Mouse (Mus musculus): Measurements from ENCODE around the gene Gm21981. TPM values are rescaled to one million over a fixed set of nuclear protein-coding genes. Genes with fewer than 3 reads are reported as not detected.

Gene Gm21981
- total and polyA plus RNA-seq, 2 experiments from 2014 or later: 0.22 TPM; not detected in 1

DNA sequence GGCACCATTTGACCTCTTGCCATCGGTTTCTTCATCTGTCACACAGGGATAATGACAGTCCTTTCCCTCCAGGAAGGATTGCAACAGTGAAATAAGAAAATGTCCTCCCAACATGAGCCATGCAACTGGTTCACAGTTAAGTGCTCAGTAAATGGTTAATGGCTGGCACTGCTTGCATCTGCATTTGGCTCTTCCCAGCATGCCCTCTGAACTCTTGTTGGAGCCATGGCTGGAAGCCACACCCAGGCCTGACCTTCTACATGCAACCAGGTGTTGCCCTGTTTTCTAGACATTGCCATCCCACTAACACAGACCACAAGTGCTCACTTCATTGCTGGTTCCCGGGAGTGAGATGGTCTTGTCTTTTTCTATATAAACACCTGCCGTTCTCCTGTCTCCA is 13.7 kb upstream of the Gm21981 start:
- Histone ChIP-seq H3K4me3 (ENCODE audit: low read depth, low read length) (no peak overlapping the region), H3K27ac (ENCODE audit: low read depth) (no peak overlapping the region), H3K27me3 (ENCODE audit: control insufficient read depth, insufficient read depth, low read length) (no peaks in the 10 kb centered on the region), H3K4me1 (ENCODE audit: control insufficient read depth, insufficient read depth) (no peaks in the 10 kb centered on the region), H3K9ac (replicated peaks; ENCODE audit: low read depth, low read length) (no peak overlapping the region), H3K9me3 (replicated peaks; ENCODE audit: control insufficient read depth, low read length) (no peaks in the 10 kb centered on the region), H3K4me2 (ENCODE audit: low read depth, low read length) (no peak overlapping the region), H3K36me3 (replicated peaks; ENCODE audit: control insufficient read depth, insufficient read depth, low read length) (peaks cover 7% of the 10 kb centered on the region; the same call in 1 of the 2 replicates)
- TF ChIP-seq CTCF (IDR thresholded peaks at IDR 0.05; ENCODE audit: low read depth) (no peak), EP300 (IDR thresholded peaks at IDR 0.05; ENCODE audit: low read depth) (no peak)
- DNase-seq (ENCODE audit: low spot score) (no peak), ATAC-seq (ENCODE audit: insufficient read depth, low read depth) (no peak)
- WGBS: 78% methylated on average over 3 of the region's 3 CpGs

- Histone ChIP-seq H3K9me3 (replicated peaks; ENCODE audit: control insufficient read depth, low read length) (no peaks in the 10 kb centered on the region), H3K4me2 (ENCODE audit: low read depth, low read length) (no peak overlapping the region), H3K27ac (ENCODE audit: low read depth) (no peak overlapping the region), H3K4me3 (ENCODE audit: low read depth, low read length) (no peak overlapping the region), H3K27me3 (ENCODE audit: control insufficient read depth, insufficient read depth, low read length) (no peaks in the 10 kb centered on the region), H3K4me1 (ENCODE audit: control insufficient read depth, insufficient read depth) (no peaks in the 10 kb centered on the region), H3K36me3 (replicated peaks; ENCODE audit: control insufficient read depth, insufficient read depth, low read length) (peaks cover 19% of the 10 kb centered on the region; the same call in 1 of the 2 replicates), H3K9ac (replicated peaks; ENCODE audit: low read depth, low read length) (no peak overlapping the region)
- ATAC-seq (ENCODE audit: insufficient read depth, low read depth) (0 out of 2 replicates have a peak, but pooled peaks have one; percentile 15), DNase-seq (ENCODE audit: low spot score) (peak; percentile 27)
- 60% methylated on average over 1 of the region's 1 CpGs for WGBS
- TF ChIP-seq EP300 (IDR thresholded peaks at IDR 0.05; ENCODE audit: low read depth): no peak
- no peak for TF ChIP-seq CTCF (IDR thresholded peaks at IDR 0.05; ENCODE audit: low read depth)
Observed at GRCm38 (mm10) chr17:47706196-47706595, 11.9 kb upstream of the Gm21981 start.

DNA sequence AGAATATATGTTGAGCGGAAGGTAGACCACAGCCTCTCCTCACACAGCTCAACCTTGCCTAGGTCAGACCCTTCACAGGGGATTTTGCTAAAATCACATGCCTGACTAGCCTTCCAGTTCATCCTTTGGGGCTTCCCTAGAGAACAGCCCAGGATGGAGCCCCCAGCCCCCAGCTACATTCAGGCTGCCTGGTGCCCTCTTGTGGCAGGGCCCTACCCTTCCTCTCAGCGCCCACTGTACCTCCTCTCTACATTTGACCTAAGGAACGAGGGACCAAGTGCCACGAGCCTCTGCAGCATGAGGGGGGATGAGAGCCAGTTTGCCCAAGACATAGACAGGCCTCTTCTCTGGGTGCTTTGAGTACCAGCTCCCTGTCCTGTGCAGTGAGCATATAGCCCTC is 10.4 kb upstream of the Gm21981 start:
- Histone ChIP-seq H3K27ac (ENCODE audit: low read depth) (no peak overlapping the region), H3K27me3 (ENCODE audit: control insufficient read depth, insufficient read depth, low read length) (no peaks in the 10 kb centered on the region), H3K4me1 (ENCODE audit: control insufficient read depth, insufficient read depth) (no peaks in the 10 kb centered on the region), H3K4me2 (ENCODE audit: low read depth, low read length) (no peak overlapping the region), H3K9ac (replicated peaks; ENCODE audit: low read depth, low read length) (no peak overlapping the region), H3K4me3 (ENCODE audit: low read depth, low read length) (no peak overlapping the region), H3K9me3 (replicated peaks; ENCODE audit: control insufficient read depth, low read length) (no peaks in the 10 kb centered on the region), H3K36me3 (replicated peaks; ENCODE audit: control insufficient read depth, insufficient read depth, low read length) (peaks cover 19% of the 10 kb centered on the region; the same call in 1 of the 2 replicates)
- no peak for TF ChIP-seq CTCF (IDR thresholded peaks at IDR 0.05; ENCODE audit: low read depth)
- DNase-seq (ENCODE audit: low spot score): no peak
- 78% methylated on average over 4 of the region's 4 CpGs for WGBS
- no peak for ATAC-seq (ENCODE audit: insufficient read depth, low read depth)

- TF ChIP-seq EP300 (IDR thresholded peaks at IDR 0.05; ENCODE audit: low read depth): no peak
- TF ChIP-seq CTCF (IDR thresholded peaks at IDR 0.05; ENCODE audit: low read depth): no peak
- no peaks in the 10 kb centered on the region for H3K27me3 ChIP-seq (ENCODE audit: control insufficient read depth, insufficient read depth, low read length)
- 31% methylated on average over 20 of the region's 20 CpGs for WGBS
Observed at GRCm38 (mm10) chr17:47703556-47703955, 9.3 kb upstream of the Gm21981 start.

GRCm38 (mm10) chr17:47702548-47703345 is 8.5 kb upstream of the Gm21981 start:
- DNase-seq (ENCODE audit: low spot score) (no peak), ATAC-seq (ENCODE audit: insufficient read depth, low read depth) (no peak)
- no peak for TF ChIP-seq CTCF (IDR thresholded peaks at IDR 0.05; ENCODE audit: low read depth)
- TF ChIP-seq EP300 (IDR thresholded peaks at IDR 0.05; ENCODE audit: low read depth): no peak
- peaks cover 23% of the 10 kb centered on the region; the same call in 1 of the 2 replicates for H3K36me3 ChIP-seq (replicated peaks; ENCODE audit: control insufficient read depth, insufficient read depth, low read length)
- no peak overlapping the region for H3K4me3 ChIP-seq (ENCODE audit: low read depth, low read length)
- no peak overlapping the region for H3K27ac ChIP-seq (ENCODE audit: low read depth)
- H3K9ac ChIP-seq (replicated peaks; ENCODE audit: low read depth, low read length): no peak overlapping the region
- no peaks in the 10 kb centered on the region for H3K27me3 ChIP-seq (ENCODE audit: control insufficient read depth, insufficient read depth, low read length)
- H3K9me3 ChIP-seq (replicated peaks; ENCODE audit: control insufficient read depth, low read length): no peaks in the 10 kb centered on the region
- H3K4me1 ChIP-seq (ENCODE audit: control insufficient read depth, insufficient read depth): no peaks in the 10 kb centered on the region
- whole genome bisulfite sequencing: 51% methylated on average over 28 of the region's 28 CpGs
- no peak overlapping the region for H3K4me2 ChIP-seq (ENCODE audit: low read depth, low read length)

More at GRCm38 (mm10) chr17:47703556-47703955, 9.3 kb upstream of the Gm21981 start:
- DNase-seq (ENCODE audit: low spot score) (no peak), ATAC-seq (ENCODE audit: insufficient read depth, low read depth) (no peak)
- no peaks in the 10 kb centered on the region for H3K9me3 ChIP-seq (replicated peaks; ENCODE audit: control insufficient read depth, low read length)
- H3K27ac ChIP-seq (ENCODE audit: low read depth): no peak overlapping the region
- no peak overlapping the region for H3K4me3 ChIP-seq (ENCODE audit: low read depth, low read length)
- H3K4me1 ChIP-seq (ENCODE audit: control insufficient read depth, insufficient read depth): no peaks in the 10 kb centered on the region
- H3K4me2 ChIP-seq (ENCODE audit: low read depth, low read length): no peak overlapping the region
- H3K36me3 ChIP-seq (replicated peaks; ENCODE audit: control insufficient read depth, insufficient read depth, low read length): peaks cover 20% of the 10 kb centered on the region; the same call in 1 of the 2 replicates
- H3K9ac ChIP-seq (replicated peaks; ENCODE audit: low read depth, low read length): no peak overlapping the region

Measured in heart, postnatal 0 days (tissue).